10 mouse cellular contexts compared by ENCODE assay signal in the genomic region with DNA sequence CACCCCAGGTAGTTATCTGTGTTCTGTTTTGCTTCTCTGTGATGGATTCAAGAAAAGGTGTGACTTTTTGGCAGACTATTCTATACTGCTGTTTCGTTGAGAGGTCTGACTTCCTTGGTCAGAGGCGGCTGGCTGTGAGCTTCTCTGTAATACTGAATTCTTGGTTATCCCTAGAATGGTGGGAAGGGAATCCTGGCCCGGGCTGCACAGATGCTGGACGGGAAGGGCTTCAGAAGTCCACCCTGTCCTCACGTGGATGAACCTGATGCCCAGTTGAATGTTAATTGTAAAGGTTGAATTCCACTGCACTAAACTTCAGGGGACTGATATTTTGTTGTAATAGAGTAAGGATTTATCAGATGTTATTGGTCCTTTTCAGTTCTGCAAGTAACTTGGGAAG. TPM values are rescaled to one million over a fixed set of nuclear protein-coding genes. Genes with fewer than 3 reads are reported as not detected.
A peak's percentile ranks its signal among the peaks of the same experiment; 100 is the strongest.
DNase-seq lines count a peak whose midpoint lies in the region; ATAC-seq lines count a peak whose summit lies in the region.
"Had no signal": no experiment of that assay in that cellular context is flagged by ENCODE, and none has a peak within 500 bp of the region (broad histone marks: within the 10 kb centered on the region; RNA-seq: fewer than 3 reads in every experiment).

No protein-coding gene starts in this region.

- no peak overlapping the region for H3K4me3 ChIP-seq in hindbrain, embryonic 11.5 days (ENCODE audit: low read depth, low read length)
- no peak overlapping the region for H3K4me3 ChIP-seq in hindbrain, embryonic 16.5 days (ENCODE audit: low read length)
- H3K4me3 ChIP-seq in midbrain, embryonic 14.5 days (replicated peaks; ENCODE audit: low read depth, low read length), result no peak overlapping the region

- no peaks in the 10 kb centered on the region for H3K27me3 ChIP-seq in hindbrain, embryonic 11.5 days (ENCODE audit: control insufficient read depth, insufficient read depth, low read length)
- H3K27me3 ChIP-seq in hindbrain, embryonic 16.5 days (replicated peaks; ENCODE audit: control insufficient read depth, insufficient read depth, low read length), result no peaks in the 10 kb centered on the region
- H3K27me3 ChIP-seq in midbrain, embryonic 14.5 days (ENCODE audit: control insufficient read depth, insufficient read depth, low read length), result no peaks in the 10 kb centered on the region

- no peak overlapping the region for H3K9ac ChIP-seq in hindbrain, embryonic 11.5 days (ENCODE audit: low read depth, low read length)
- H3K9ac ChIP-seq in hindbrain, embryonic 16.5 days (ENCODE audit: low read depth, low read length), result no peak overlapping the region
- H3K9ac ChIP-seq in midbrain, embryonic 14.5 days (replicated peaks; ENCODE audit: low read length), result no peak overlapping the region

- peak overlapping the region; percentile 75; the same call in 1 of the 2 replicates for H3K27ac ChIP-seq in hindbrain, embryonic 11.5 days (ENCODE audit: low read depth, low read length)
- no peak overlapping the region for H3K27ac ChIP-seq in hindbrain, embryonic 16.5 days (ENCODE audit: low read depth, low read length)
- no peak overlapping the region for H3K27ac ChIP-seq in midbrain, embryonic 14.5 days (replicated peaks; ENCODE audit: low read depth, low read length)

- intact Hi-C loops in left cerebral cortex, postnatal 14 days (cut with DNase I), result no loop called here

- H3K4me2 ChIP-seq in hindbrain, embryonic 11.5 days (replicated peaks; ENCODE audit: low read depth, low read length), result no peak overlapping the region
- no peak overlapping the region for H3K4me2 ChIP-seq in hindbrain, embryonic 16.5 days (ENCODE audit: low read length)
- 0 out of 2 replicates have a peak overlapping the region, but pooled peaks have one; percentile 29 for H3K4me2 ChIP-seq in midbrain, embryonic 14.5 days (ENCODE audit: low read length)

- no peaks in the 10 kb centered on the region for H3K9me3 ChIP-seq in hindbrain, embryonic 11.5 days (ENCODE audit: control insufficient read depth, low read length)
- no peaks in the 10 kb centered on the region for H3K9me3 ChIP-seq in hindbrain, embryonic 16.5 days (ENCODE audit: control insufficient read depth, low read length)
- no peaks in the 10 kb centered on the region for H3K9me3 ChIP-seq in midbrain, embryonic 14.5 days (ENCODE audit: control insufficient read depth, low read length)

- H3K4me1 ChIP-seq in hindbrain, embryonic 11.5 days (replicated peaks; ENCODE audit: control insufficient read depth, insufficient read depth, low read length), result no peaks in the 10 kb centered on the region; the same call in 1 of the 2 replicates
- H3K4me1 ChIP-seq in hindbrain, embryonic 16.5 days (ENCODE audit: control insufficient read depth, insufficient read depth, low read depth, low read length), result peaks cover 16% of the 10 kb centered on the region
- peaks cover 27% of the 10 kb centered on the region for H3K4me1 ChIP-seq in midbrain, embryonic 14.5 days (ENCODE audit: control insufficient read depth, insufficient read depth, low read length)

- ATAC-seq in hindbrain, embryonic 11.5 days (ENCODE audit: low FRiP score), result no peak
- ATAC-seq in hindbrain, embryonic 16.5 days, result no peak
- ATAC-seq in midbrain, embryonic 14.5 days (ENCODE audit: low FRiP score, low TSS enrichment), result no peak
- ATAC-seq: intestine, postnatal 0 days had no signal

- peak; percentile 69 for DNase-seq in hindbrain, embryonic 11.5 days (ENCODE audit: low spot score)
- peak; percentile 75 for DNase-seq in embryo, embryonic 11 days
- peak; percentile 62 for DNase-seq in kidney, adult 18-20 months
- DNase-seq in midbrain, embryonic 14.5 days, result peak; percentile 61
- no peak for DNase-seq in layer of hippocampus, postnatal 14 days (ENCODE audit: low spot score in 2 of 2)
- DNase-seq in spleen, postnatal 4 days (ENCODE audit: low spot score in 2 of 2), result no peak
- DNase-seq in left cerebral cortex, postnatal 14 days (ENCODE audit: low spot score in 2 of 2), result no peak
- DNase-seq: adrenal gland, postnatal 14 days had no signal

- WGBS in hindbrain, embryonic 11.5 days, result 6% methylated on average over 5 of the region's 5 CpGs
- WGBS in hindbrain, embryonic 16.5 days, result 8% methylated on average over 5 of the region's 5 CpGs
- 2% methylated on average over 5 of the region's 5 CpGs for WGBS in midbrain, embryonic 14.5 days

- H3K36me3 ChIP-seq in hindbrain, embryonic 11.5 days (ENCODE audit: control insufficient read depth, insufficient read depth, low read length), result no peaks in the 10 kb centered on the region
- H3K36me3 ChIP-seq in hindbrain, embryonic 16.5 days (ENCODE audit: control insufficient read depth, insufficient read depth, low read length), result no peaks in the 10 kb centered on the region
- no peaks in the 10 kb centered on the region for H3K36me3 ChIP-seq in midbrain, embryonic 14.5 days (ENCODE audit: control insufficient read depth, insufficient read depth, low read length)

RNA-seq across cellular contexts. Expression of a gene that starts 7.4 kb away (rescaled TPM):
- 16.7 and 17.1 TPM in 2 replicates for polyA plus RNA-seq in hindbrain, embryonic 11.5 days (2014; fragmentation: Nextera tagmentation; extraction: Ambion mirVana)
- polyA plus RNA-seq in hindbrain, embryonic 16.5 days (2015; fragmentation: Nextera tagmentation; extraction: Ambion mirVana), result 11.6 and 14.5 TPM in 2 replicates
- 15.3 and 18.2 TPM in 2 replicates for polyA plus RNA-seq in midbrain, embryonic 14.5 days (2014; fragmentation: Nextera tagmentation; extraction: Ambion mirVana)
- 10 to 100 TPM; 32.0 to 32.6 TPM for total RNA-seq in layer of hippocampus, postnatal 14 days (2021)
- 10 to 100 TPM; 32.0 to 34.7 TPM for total RNA-seq in left cerebral cortex, postnatal 14 days (2021)

Comparison
In these comparisons a context has a peak if more than half of its experiments do, and no peak if none do; other contexts are left out.
1. DNase-seq: peak in hindbrain, embryonic 11.5 days (single experiment), embryo, embryonic 11 days (single experiment), kidney, adult 18-20 months (single experiment) and midbrain, embryonic 14.5 days (single experiment); none in layer of hippocampus, postnatal 14 days (0 of 2), spleen, postnatal 4 days (0 of 2) and left cerebral cortex, postnatal 14 days (0 of 2).